Mouse (Mus musculus) forebrain, embryonic 13.5 days (tissue): ENCODE data around the gene Ttll13. TPM values are rescaled to one million over a fixed set of nuclear protein-coding genes. Genes with fewer than 3 reads are reported as not detected.

ENCODE experiments used
- ATAC-seq: fragments of 200-750 bp; cut with Nextera tagmentation; 2 replicates; pipeline ENCODE4 v1.8.0; 2017
- H3K27ac ChIP-seq: fragments of 300-500 bp; sonication (generic); 2 replicates; pipeline ENCODE4 v1.5.1; 2015; ENCODE audit warnings: inconsistent platforms, mild to moderate bottlenecking, moderate library complexity
- H3K27me3 ChIP-seq: fragments of 300-500 bp; sonication (generic); 2 replicates; pipeline ENCODE4 v1.6.1; 2015; ENCODE audit warnings: mild to moderate bottlenecking, inconsistent platforms
- H3K36me3 ChIP-seq: fragments of 300-500 bp; sonication (generic); 2 replicates; pipeline ENCODE4 v1.6.1; 2015; ENCODE audit warnings: mild to moderate bottlenecking, inconsistent platforms; ENCODE audit not compliant: poor library complexity, severe bottlenecking
- H3K4me1 ChIP-seq: fragments of 300-500 bp; sonication (generic); 2 replicates; pipeline ENCODE4 v1.6.1; 2015; ENCODE audit warnings: inconsistent platforms
- H3K4me2 ChIP-seq: fragments of 300-500 bp; sonication (generic); 2 replicates; pipeline ENCODE4 v1.6.1; 2015; ENCODE audit warnings: inconsistent platforms, mild to moderate bottlenecking, moderate library complexity
- H3K4me3 ChIP-seq: fragments of 300-500 bp; sonication (generic); 2 replicates; pipeline ENCODE4 v1.5.1; 2015; ENCODE audit warnings: mild to moderate bottlenecking, inconsistent platforms
- H3K9ac ChIP-seq: fragments of 300-500 bp; sonication (generic); 2 replicates; pipeline ENCODE4 v1.6.1; 2015; ENCODE audit warnings: mild to moderate bottlenecking, inconsistent platforms
- H3K9me3 ChIP-seq: fragments of 300-500 bp; sonication (generic); replicated peaks from 2 replicates; pipeline ENCODE4 v1.6.1; 2016; ENCODE audit warnings: inconsistent platforms
- WGBS: fragments of 180-500 bp; shearing (Covaris S2); methylation state at CpG from one replicate; pipeline ENCODE4 v1.1.7; 2015; 5-methylcytosine and 5-hydroxymethylcytosine counted together
- polyA plus RNA-seq: library from polyadenylated mRNA; unstranded; fragments of >200 nt; fragmentation: Nextera tagmentation; extraction: Ambion mirVana; gene quantifications from 2 replicates; pipeline ENCODE4 v1.2.1, GENCODE M21; 2015

Gene Ttll13
- polyA plus RNA-seq, 1 experiment from 2014 or later: 0.97 TPM

GRCm38 (mm10) chr7:80204362-80204761 is 41.8 kb upstream of the Ttll13 start:
- no peaks in the 10 kb centered on the region for H3K9me3 ChIP-seq
- no peaks in the 10 kb centered on the region for H3K27me3 ChIP-seq
- 93% methylated on average over 4 of the region's 4 CpGs for whole genome bisulfite sequencing
- peaks cover 85% of the 10 kb centered on the region for H3K4me1 ChIP-seq
- peak overlapping the region; percentile 19; the same call in 1 of the 2 replicates for H3K27ac ChIP-seq
- no peak overlapping the region for H3K4me3 ChIP-seq
- peaks cover 13% of the 10 kb centered on the region; the same call in 1 of the 2 replicates for H3K36me3 ChIP-seq
- H3K4me2 ChIP-seq: no peak overlapping the region
- no peak for ATAC-seq
- H3K9ac ChIP-seq: no peak overlapping the region

GRCm38 (mm10) chr7:80204961-80205360 is 41.2 kb upstream of the Ttll13 start:
- no peak for ATAC-seq
- Histone ChIP-seq H3K4me1 (peaks cover 83% of the 10 kb centered on the region), H3K9ac (no peak overlapping the region), H3K36me3 (peaks cover 13% of the 10 kb centered on the region; the same call in 1 of the 2 replicates), H3K27me3 (no peaks in the 10 kb centered on the region), H3K4me2 (no peak overlapping the region), H3K9me3 (no peaks in the 10 kb centered on the region), H3K27ac (no peak overlapping the region), H3K4me3 (no peak overlapping the region)
- WGBS: 81% methylated on average over 7 of the region's 7 CpGs

DNA sequence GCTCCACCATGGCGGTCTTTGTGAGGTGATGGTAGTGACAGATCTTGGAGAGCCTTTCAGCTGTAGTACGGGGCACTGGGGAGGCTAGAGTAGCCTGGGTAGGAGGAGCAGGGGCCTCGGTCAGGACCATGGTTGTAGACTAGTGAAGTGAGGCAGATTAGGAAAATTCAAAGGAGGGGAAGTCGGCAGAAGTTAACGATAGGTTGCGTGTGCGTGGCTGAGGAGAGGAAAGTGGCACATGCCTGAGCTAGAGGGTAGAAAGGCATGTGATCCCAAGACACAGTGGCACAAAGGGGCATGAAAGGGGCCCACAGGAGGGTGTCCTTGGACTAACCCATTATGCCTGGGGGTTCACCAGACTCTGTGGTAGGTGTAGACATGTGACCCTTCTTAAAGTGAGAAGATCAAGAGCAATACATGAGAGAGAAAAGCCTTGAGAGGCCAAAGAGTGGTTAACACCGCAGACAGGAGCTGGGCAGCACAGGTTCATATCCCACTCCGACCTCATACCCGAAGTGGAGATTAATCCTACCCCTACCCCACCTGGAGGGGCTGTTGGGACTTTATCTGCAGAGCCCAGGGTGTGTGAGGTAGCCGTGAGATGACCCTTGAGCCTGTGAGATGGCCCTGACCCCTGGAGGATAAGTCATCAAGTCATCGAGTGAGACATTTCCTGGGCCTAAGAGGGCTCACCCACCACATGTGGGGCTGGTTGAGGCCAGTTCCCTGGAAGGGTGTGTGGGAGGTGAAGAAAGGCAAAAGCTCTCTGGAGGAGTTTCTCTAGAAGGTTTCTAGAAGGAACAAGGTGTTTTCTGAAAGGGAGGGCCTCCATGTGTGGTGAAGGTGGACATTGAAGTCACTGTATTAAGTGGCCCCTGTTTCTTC is 40.2 kb upstream of the Ttll13 start:
- peaks cover 12% of the 10 kb centered on the region; the same call in 1 of the 2 replicates for H3K36me3 ChIP-seq
- H3K27me3 ChIP-seq: no peaks in the 10 kb centered on the region
- H3K4me3 ChIP-seq: no peak overlapping the region
- 88% methylated on average over 12 of the region's 12 CpGs for WGBS
- H3K9me3 ChIP-seq: no peaks in the 10 kb centered on the region
- no peak overlapping the region for H3K9ac ChIP-seq
- no peak overlapping the region for H3K4me2 ChIP-seq
- peaks cover 79% of the 10 kb centered on the region for H3K4me1 ChIP-seq
- H3K27ac ChIP-seq: no peak overlapping the region
- no peak for ATAC-seq

GRCm38 (mm10) chr7:80207314-80207731 is 38.9 kb upstream of the Ttll13 start:
- Histone ChIP-seq H3K27ac (no peak overlapping the region), H3K36me3 (peaks cover 5% of the 10 kb centered on the region; the same call in 1 of the 2 replicates), H3K4me2 (no peak overlapping the region), H3K9me3 (no peaks in the 10 kb centered on the region), H3K27me3 (no peaks in the 10 kb centered on the region), H3K4me1 (peaks cover 70% of the 10 kb centered on the region), H3K9ac (no peak overlapping the region), H3K4me3 (no peak overlapping the region)
- 76% methylated on average over 3 of the region's 3 CpGs for WGBS
- no peak for ATAC-seq

- no peak overlapping the region for H3K4me2 ChIP-seq
- ATAC-seq: no peak
- no peaks in the 10 kb centered on the region for H3K27me3 ChIP-seq
- WGBS: 76% methylated on average over 18 of the region's 18 CpGs
- H3K4me3 ChIP-seq: no peak overlapping the region
- no peak overlapping the region for H3K9ac ChIP-seq
- peak overlapping the region; percentile 36; the same call in 1 of the 2 replicates for H3K27ac ChIP-seq
- peaks cover 5% of the 10 kb centered on the region for H3K36me3 ChIP-seq
- no peaks in the 10 kb centered on the region for H3K9me3 ChIP-seq
- H3K4me1 ChIP-seq: peaks cover 62% of the 10 kb centered on the region
Observed at GRCm38 (mm10) chr7:80208026-80208642, 38.0 kb upstream of the Ttll13 start.

- H3K4me3 ChIP-seq: no peak overlapping the region
- WGBS: 73% methylated on average over 10 of the region's 10 CpGs
- H3K4me2 ChIP-seq: no peak overlapping the region
- H3K27me3 ChIP-seq: no peaks in the 10 kb centered on the region
- peaks cover 54% of the 10 kb centered on the region for H3K4me1 ChIP-seq
- no peaks in the 10 kb centered on the region for H3K9me3 ChIP-seq
- H3K9ac ChIP-seq: no peak overlapping the region
- H3K36me3 ChIP-seq: peaks cover 12% of the 10 kb centered on the region
- no peak for ATAC-seq
- 0 out of 2 replicates have a peak overlapping the region, but pooled peaks have one; percentile 16 for H3K27ac ChIP-seq
Observed at GRCm38 (mm10) chr7:80208738-80209430, 37.3 kb upstream of the Ttll13 start.

DNA sequence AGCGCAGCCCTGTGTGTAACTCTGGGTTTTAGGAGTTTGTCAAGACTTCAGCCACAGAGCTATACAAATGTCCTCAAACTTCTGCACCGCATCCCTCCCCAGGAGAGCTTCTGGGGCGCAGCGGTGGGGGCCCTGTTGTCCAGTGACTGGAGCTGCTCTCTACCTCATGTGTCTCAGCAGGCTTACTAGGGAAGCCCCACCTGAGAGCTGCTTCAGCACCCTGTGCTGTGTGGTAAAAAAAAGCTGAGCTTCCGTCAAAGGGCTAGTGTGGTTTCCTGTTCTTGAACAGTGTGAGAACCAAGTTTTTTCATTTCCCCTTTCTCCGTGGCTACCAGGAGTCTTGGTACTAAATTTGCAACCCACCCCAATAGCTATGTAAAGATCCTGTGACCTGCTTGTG is 36.5 kb upstream of the Ttll13 start:
- no peak overlapping the region for H3K4me2 ChIP-seq
- H3K27me3 ChIP-seq: no peaks in the 10 kb centered on the region
- 85% methylated on average over 6 of the region's 6 CpGs for WGBS
- H3K27ac ChIP-seq: no peak overlapping the region
- no peaks in the 10 kb centered on the region for H3K9me3 ChIP-seq
- H3K4me3 ChIP-seq: no peak overlapping the region
- peak overlapping the region; percentile 23; the same call in 1 of the 2 replicates for H3K9ac ChIP-seq
- H3K4me1 ChIP-seq: peaks cover 48% of the 10 kb centered on the region
- H3K36me3 ChIP-seq: peaks cover 20% of the 10 kb centered on the region
- ATAC-seq: no peak

DNA sequence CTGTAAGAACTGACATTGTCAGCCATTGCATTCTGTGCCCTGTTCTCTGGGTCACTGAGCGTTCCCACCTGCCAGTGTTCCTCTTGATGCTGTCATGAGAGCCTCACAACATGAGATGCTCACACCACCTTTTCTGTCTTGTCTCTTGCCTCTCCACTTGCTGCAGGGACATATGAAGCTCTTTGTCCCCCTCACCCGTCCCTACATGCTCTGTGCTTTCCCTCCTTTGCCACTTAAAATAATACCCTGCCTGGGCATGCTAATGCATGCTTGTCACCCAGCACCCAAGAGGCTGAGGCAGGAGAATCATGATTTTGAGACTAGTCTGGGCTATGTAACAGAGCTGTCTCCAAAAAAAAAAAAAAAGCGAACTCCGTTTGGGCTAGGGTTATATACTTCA is 35.2 kb upstream of the Ttll13 start:
- H3K4me2 ChIP-seq: no peak overlapping the region
- ATAC-seq: no peak
- 79% methylated on average over 4 of the region's 4 CpGs for WGBS
- peaks cover 46% of the 10 kb centered on the region for H3K4me1 ChIP-seq
- H3K36me3 ChIP-seq: peaks cover 26% of the 10 kb centered on the region
- no peaks in the 10 kb centered on the region for H3K27me3 ChIP-seq
- H3K4me3 ChIP-seq: no peak overlapping the region
- no peak overlapping the region for H3K27ac ChIP-seq
- H3K9ac ChIP-seq: no peak overlapping the region; the same call in 1 of the 2 replicates
- H3K9me3 ChIP-seq: no peaks in the 10 kb centered on the region

DNA sequence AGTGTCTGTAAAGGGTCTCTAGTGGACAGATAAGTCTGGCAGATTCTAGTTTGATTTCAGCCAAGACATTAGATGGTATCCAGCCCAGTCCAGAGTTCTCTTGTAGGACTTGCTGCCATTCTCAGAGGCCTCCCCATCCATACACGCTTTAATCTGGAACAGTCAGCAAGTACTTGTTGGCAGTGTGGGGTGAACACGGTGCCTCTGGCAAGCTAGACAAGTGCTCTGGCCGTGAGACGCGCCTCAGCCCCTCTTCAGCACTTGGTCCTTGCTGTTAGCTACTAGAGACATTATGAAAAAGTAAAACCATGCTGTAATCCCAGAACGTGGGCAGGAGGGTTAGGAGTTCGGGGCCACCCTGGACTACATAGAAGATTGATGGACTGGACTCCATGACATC is 32.6 kb upstream of the Ttll13 start:
- 94% methylated on average over 7 of the region's 7 CpGs for WGBS
- H3K9me3 ChIP-seq: no peaks in the 10 kb centered on the region

DNA sequence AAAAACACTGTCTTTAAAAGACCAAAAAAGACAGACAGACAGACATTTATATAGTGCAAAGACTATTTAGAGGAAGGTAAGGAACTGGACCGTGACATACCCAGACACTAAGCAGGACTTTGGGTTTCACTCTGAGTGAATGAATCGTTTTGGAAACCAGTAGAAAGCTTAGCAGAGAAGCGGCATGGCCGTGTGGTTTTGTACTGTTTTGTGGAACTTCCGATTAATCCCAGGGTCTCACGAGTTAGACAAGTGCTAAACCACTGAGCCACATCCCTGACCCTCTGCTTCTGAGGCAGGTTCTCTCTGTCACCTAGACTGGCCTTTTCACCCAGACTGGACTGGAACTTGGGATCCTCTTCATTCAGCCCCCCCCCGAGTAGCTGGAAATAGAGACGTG is 31.7 kb upstream of the Ttll13 start:
- no peak overlapping the region for H3K4me2 ChIP-seq
- no peak overlapping the region for H3K4me3 ChIP-seq
- no peak for ATAC-seq
- peak overlapping the region; percentile 82; the same call in 1 of the 2 replicates for H3K27ac ChIP-seq
- peaks cover 60% of the 10 kb centered on the region for H3K36me3 ChIP-seq
- WGBS: 72% methylated on average over 8 of the region's 8 CpGs
- H3K27me3 ChIP-seq: no peaks in the 10 kb centered on the region
- no peak overlapping the region for H3K9ac ChIP-seq
- H3K9me3 ChIP-seq: no peaks in the 10 kb centered on the region
- peaks cover 22% of the 10 kb centered on the region for H3K4me1 ChIP-seq

More for the DNA sequence above, 32.6 kb upstream of the Ttll13 start:
- H3K27me3 ChIP-seq: no peaks in the 10 kb centered on the region
- H3K27ac ChIP-seq: peak overlapping the region; percentile 28; the same call in 1 of the 2 replicates
- H3K9ac ChIP-seq: no peak overlapping the region
- peaks cover 29% of the 10 kb centered on the region for H3K4me1 ChIP-seq
- no peak overlapping the region for H3K4me2 ChIP-seq
- no peak overlapping the region for H3K4me3 ChIP-seq
- ATAC-seq: no peak
- peaks cover 51% of the 10 kb centered on the region for H3K36me3 ChIP-seq

DNA sequence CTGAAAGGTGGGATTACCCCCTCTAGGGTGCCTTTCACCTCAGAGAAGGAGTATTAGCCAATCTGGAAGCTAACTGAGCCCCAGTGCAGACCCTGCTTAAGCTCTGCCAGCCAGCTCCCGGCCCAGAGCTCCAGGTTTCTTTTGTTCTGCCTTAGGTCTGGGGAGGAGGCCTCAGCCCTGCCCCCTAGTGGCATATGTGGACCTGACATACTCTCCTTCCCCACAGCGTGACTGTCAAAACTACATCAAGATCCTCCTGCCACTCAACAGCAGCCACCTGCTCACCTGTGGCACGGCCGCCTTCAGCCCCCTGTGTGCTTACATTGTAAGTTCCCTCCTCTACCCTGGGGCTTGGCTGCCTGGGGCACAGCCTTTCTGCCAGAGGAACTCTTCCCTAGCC is 30.8 kb upstream of the Ttll13 start:
- Histone ChIP-seq H3K27ac (peak overlapping the region; percentile 82), H3K9me3 (no peaks in the 10 kb centered on the region), H3K36me3 (peaks cover 69% of the 10 kb centered on the region), H3K4me1 (peaks cover 16% of the 10 kb centered on the region), H3K9ac (peak overlapping the region; percentile 45), H3K27me3 (no peaks in the 10 kb centered on the region), H3K4me3 (no peak overlapping the region), H3K4me2 (no peak overlapping the region)
- ATAC-seq: peak; percentile 93
- WGBS: 11% methylated on average over 4 of the region's 4 CpGs

GRCm38 (mm10) chr7:80216566-80216965 is 29.6 kb upstream of the Ttll13 start:
- no peaks in the 10 kb centered on the region for H3K9me3 ChIP-seq
- no peak overlapping the region for H3K4me3 ChIP-seq
- H3K4me2 ChIP-seq: no peak overlapping the region
- H3K27ac ChIP-seq: no peak overlapping the region
- H3K36me3 ChIP-seq: peaks cover 81% of the 10 kb centered on the region
- no peaks in the 10 kb centered on the region for H3K27me3 ChIP-seq
- WGBS: 87% methylated on average over 8 of the region's 8 CpGs
- no peak for ATAC-seq
- H3K9ac ChIP-seq: no peak overlapping the region
- peaks cover 8% of the 10 kb centered on the region for H3K4me1 ChIP-seq
